Mouse (Mus musculus) liver, adult (tissue): ENCODE results near the gene 9330161L09Rik.

Source experiments
- GATA4 ChIP-seq: IDR thresholded peaks from 2 replicates; pipeline ENCODE4 v1.6.1; 2014; ENCODE audit warnings: mild to moderate bottlenecking, low read length; ENCODE audit not compliant: insufficient replicate concordance

9330161L09Rik gene

GRCm38 (mm10) chr12:103395486-103396275 lies 11.9 kb downstream of the 9330161L09Rik start:
- no peak for TF ChIP-seq GATA4

GRCm38 (mm10) chr12:103393528-103393927 lies 14.1 kb downstream of the 9330161L09Rik start:
- no peak for TF ChIP-seq GATA4

GRCm38 (mm10) chr12:103391098-103391497 lies 16.5 kb downstream of the 9330161L09Rik start:
- TF ChIP-seq GATA4 = no peak

- TF ChIP-seq GATA4 = no peak
Measured at GRCm38 (mm10) chr12:103389982-103390381, 17.6 kb downstream of the 9330161L09Rik start.

GRCm38 (mm10) chr12:103389348-103389727 lies 18.3 kb downstream of the 9330161L09Rik start:
- no peak for TF ChIP-seq GATA4

- no peak for TF ChIP-seq GATA4
Measured at GRCm38 (mm10) chr12:103388505-103389347, 18.9 kb downstream of the 9330161L09Rik start, which contains the start of gene Otub2. TSS of gene Otub2 (plus strand) at chr12:103388682.

GRCm38 (mm10) chr12:103380226-103380625 lies 27.4 kb downstream of the 9330161L09Rik start:
- no peak for TF ChIP-seq GATA4

GRCm38 (mm10) chr12:103376774-103377173 lies 30.8 kb downstream of the 9330161L09Rik start:
- TF ChIP-seq GATA4 = no peak

- TF ChIP-seq GATA4 = no peak
Measured at GRCm38 (mm10) chr12:103376124-103376523, 31.5 kb downstream of the 9330161L09Rik start.

- no peak for TF ChIP-seq GATA4
Measured at GRCm38 (mm10) chr12:103373530-103374236, 33.9 kb downstream of the 9330161L09Rik start.

GRCm38 (mm10) chr12:103371711-103372110 lies 35.9 kb downstream of the 9330161L09Rik start:
- no peak for TF ChIP-seq GATA4

- no peak for TF ChIP-seq GATA4
Measured at GRCm38 (mm10) chr12:103370861-103371260, 36.8 kb downstream of the 9330161L09Rik start.

- TF ChIP-seq GATA4 = no peak
Measured at GRCm38 (mm10) chr12:103368777-103369176, 38.8 kb downstream of the 9330161L09Rik start.

GRCm38 (mm10) chr12:103368326-103368669 lies 39.3 kb downstream of the 9330161L09Rik start:
- no peak for TF ChIP-seq GATA4

- no peak for TF ChIP-seq GATA4
Measured at GRCm38 (mm10) chr12:103367620-103368325, 39.8 kb downstream of the 9330161L09Rik start.
